Mouse (Mus musculus): Measurements from ENCODE around the gene Arpp21. TPM values are rescaled to one million over a fixed set of nuclear protein-coding genes. Genes with fewer than 3 reads are reported as not detected.

Gene Arpp21
- polyA plus RNA-seq, 1 experiment from 2014 or later, result 0.82 TPM

DNA sequence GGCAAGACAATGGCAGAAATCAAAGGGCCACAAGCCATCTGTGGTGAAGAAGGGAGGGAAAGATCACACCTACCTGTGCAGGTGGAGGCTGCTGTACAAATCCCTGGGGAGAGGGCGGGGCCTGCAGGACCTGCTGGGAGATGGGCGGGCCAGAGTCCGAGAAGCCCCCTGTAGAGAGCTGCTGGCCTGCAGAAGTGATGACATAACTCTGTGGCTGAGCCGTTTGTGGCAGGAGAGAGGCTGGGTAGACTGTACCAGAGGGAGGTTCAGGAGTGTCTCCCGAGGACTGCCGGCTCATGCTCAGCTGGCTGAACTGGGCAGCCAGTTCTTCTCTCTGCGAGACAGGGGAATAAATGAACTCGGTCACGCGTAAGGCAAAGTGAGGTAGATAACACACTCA, 111.1 kb downstream of the Arpp21 start:
- ATAC-seq, result no peak
- no peak overlapping the region for H3K27ac ChIP-seq (ENCODE audit: low read depth, low read length)
- H3K36me3 ChIP-seq (ENCODE audit: control insufficient read depth, insufficient read depth), result no peaks in the 10 kb centered on the region
- no peak overlapping the region for H3K4me2 ChIP-seq (replicated peaks; ENCODE audit: low read depth)
- no peak overlapping the region for H3K9ac ChIP-seq (ENCODE audit: low read depth, low read length)
- TF ChIP-seq CTCF (IDR thresholded peaks at IDR 0.05; ENCODE audit: low read depth), result no peak
- H3K4me3 ChIP-seq (ENCODE audit: low read depth, low read length), result no peak overlapping the region
- H3K9me3 ChIP-seq (ENCODE audit: control insufficient read depth), result no peaks in the 10 kb centered on the region
- no peaks in the 10 kb centered on the region for H3K27me3 ChIP-seq (replicated peaks; ENCODE audit: control insufficient read depth, insufficient read depth, low read length)
- no peaks in the 10 kb centered on the region for H3K4me1 ChIP-seq (replicated peaks; ENCODE audit: control insufficient read depth, insufficient read depth, low read length)
- 30% methylated on average over 10 of the region's 10 CpGs for WGBS

DNA sequence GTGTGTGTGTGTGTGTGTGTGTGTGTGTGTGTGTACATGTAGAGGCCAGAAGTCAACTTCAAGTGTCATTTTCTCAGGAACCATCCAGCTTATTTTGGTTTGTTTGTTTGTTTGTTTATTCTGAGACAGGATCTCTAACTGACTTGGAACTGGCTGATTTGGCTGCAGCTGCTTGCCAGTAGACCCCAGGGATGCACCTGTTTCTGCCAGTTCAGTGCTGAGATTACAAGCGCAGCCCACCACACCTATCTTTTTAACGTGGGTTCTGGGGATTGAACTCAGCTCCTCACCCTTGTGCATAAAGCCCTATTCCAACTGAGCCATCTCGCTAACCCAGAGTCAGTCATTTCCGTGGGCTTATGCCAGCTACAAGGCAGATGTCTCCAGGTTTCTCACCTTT, 111.6 kb downstream of the Arpp21 start:
- Histone ChIP-seq H3K4me3 (ENCODE audit: low read depth, low read length) (no peak overlapping the region), H3K36me3 (ENCODE audit: control insufficient read depth, insufficient read depth) (no peaks in the 10 kb centered on the region), H3K9ac (ENCODE audit: low read depth, low read length) (no peak overlapping the region), H3K4me2 (replicated peaks; ENCODE audit: low read depth) (no peak overlapping the region), H3K27ac (ENCODE audit: low read depth, low read length) (no peak overlapping the region), H3K9me3 (ENCODE audit: control insufficient read depth) (no peaks in the 10 kb centered on the region), H3K4me1 (replicated peaks; ENCODE audit: control insufficient read depth, insufficient read depth, low read length) (no peaks in the 10 kb centered on the region), H3K27me3 (replicated peaks; ENCODE audit: control insufficient read depth, insufficient read depth, low read length) (peaks cover 4% of the 10 kb centered on the region)
- no peak for ATAC-seq
- WGBS, result 64% methylated on average over 4 of the region's 4 CpGs
- no peak for TF ChIP-seq CTCF (IDR thresholded peaks at IDR 0.05; ENCODE audit: low read depth)

DNA sequence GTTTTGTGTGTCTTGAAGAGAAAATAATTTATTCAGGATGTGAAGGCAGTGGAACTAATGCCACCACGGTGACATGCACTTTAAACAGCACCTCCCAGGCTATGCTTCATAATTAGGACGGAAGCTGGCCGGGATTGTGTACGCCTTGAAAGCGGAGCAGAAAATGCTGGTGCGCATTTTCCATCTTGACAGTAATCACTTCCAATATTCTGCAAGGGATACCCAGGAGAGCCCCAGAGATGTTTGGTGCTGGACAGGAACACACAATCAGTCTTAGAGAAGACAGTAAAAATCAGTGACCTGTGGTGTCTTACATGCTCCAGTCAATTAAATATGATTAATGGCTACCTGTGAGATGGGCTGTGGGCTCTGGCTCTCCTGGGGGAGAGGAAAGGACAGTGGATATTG, 112.3 kb downstream of the Arpp21 start:
- 81% methylated on average over 6 of the region's 6 CpGs for WGBS
- Histone ChIP-seq H3K4me3 (ENCODE audit: low read depth, low read length) (no peak overlapping the region), H3K4me1 (replicated peaks; ENCODE audit: control insufficient read depth, insufficient read depth, low read length) (no peaks in the 10 kb centered on the region), H3K9me3 (ENCODE audit: control insufficient read depth) (no peaks in the 10 kb centered on the region), H3K4me2 (replicated peaks; ENCODE audit: low read depth) (no peak overlapping the region), H3K36me3 (ENCODE audit: control insufficient read depth, insufficient read depth) (no peaks in the 10 kb centered on the region), H3K27me3 (replicated peaks; ENCODE audit: control insufficient read depth, insufficient read depth, low read length) (peaks cover 10% of the 10 kb centered on the region), H3K27ac (ENCODE audit: low read depth, low read length) (no peak overlapping the region), H3K9ac (ENCODE audit: low read depth, low read length) (no peak overlapping the region)
- no peak for ATAC-seq
- no peak for TF ChIP-seq CTCF (IDR thresholded peaks at IDR 0.05; ENCODE audit: low read depth)

DNA sequence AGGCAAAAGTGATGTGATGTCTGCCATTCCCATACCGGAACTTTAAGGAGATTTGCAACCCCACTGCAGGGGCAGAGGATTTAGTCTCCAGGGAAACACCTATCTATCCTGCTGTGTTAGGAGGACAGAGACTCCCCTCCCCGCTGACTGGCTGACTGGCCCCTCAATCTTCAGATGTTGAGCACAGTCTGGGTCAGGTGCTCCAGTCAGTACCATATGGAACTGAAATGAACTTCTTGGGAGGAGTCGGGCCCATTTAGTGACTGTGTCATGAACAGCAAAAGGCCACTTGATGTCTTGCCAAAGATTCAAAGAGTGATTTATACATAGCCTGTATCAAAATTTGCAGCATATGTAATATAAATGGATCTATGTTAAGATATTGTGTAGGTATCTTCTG, 116.2 kb downstream of the Arpp21 start:
- H3K27ac ChIP-seq (ENCODE audit: low read depth, low read length), result no peak overlapping the region
- H3K4me2 ChIP-seq (replicated peaks; ENCODE audit: low read depth), result no peak overlapping the region
- H3K27me3 ChIP-seq (replicated peaks; ENCODE audit: control insufficient read depth, insufficient read depth, low read length), result peaks cover 16% of the 10 kb centered on the region
- H3K9ac ChIP-seq (ENCODE audit: low read depth, low read length), result no peak overlapping the region
- H3K36me3 ChIP-seq (ENCODE audit: control insufficient read depth, insufficient read depth), result no peaks in the 10 kb centered on the region
- no peaks in the 10 kb centered on the region for H3K9me3 ChIP-seq (ENCODE audit: control insufficient read depth)
- H3K4me3 ChIP-seq (ENCODE audit: low read depth, low read length), result no peak overlapping the region
- H3K4me1 ChIP-seq (replicated peaks; ENCODE audit: control insufficient read depth, insufficient read depth, low read length), result no peaks in the 10 kb centered on the region
- no peak for ATAC-seq
- 39% methylated on average over 3 of the region's 3 CpGs for WGBS
- TF ChIP-seq CTCF (IDR thresholded peaks at IDR 0.05; ENCODE audit: low read depth), result no peak

DNA sequence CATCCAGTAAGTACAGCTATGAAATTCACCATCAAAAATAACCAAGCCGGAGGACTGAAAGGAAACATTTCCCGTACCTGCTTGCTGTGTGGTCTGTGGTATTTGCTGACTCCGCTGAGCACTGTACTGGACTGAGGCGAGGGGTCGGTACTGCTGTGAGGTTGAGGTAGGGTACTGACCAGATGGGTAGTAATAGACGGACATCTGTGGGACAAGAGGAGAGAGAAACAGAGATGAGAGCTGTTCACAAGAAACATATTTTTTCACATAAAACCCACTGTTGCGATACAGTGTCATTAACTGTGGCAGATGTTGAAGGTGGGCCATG, 116.7 kb downstream of the Arpp21 start:
- H3K4me3 ChIP-seq (ENCODE audit: low read depth, low read length), result no peak overlapping the region
- H3K27me3 ChIP-seq (replicated peaks; ENCODE audit: control insufficient read depth, insufficient read depth, low read length), result peaks cover 16% of the 10 kb centered on the region
- H3K4me2 ChIP-seq (replicated peaks; ENCODE audit: low read depth), result no peak overlapping the region; the same call in 1 of the 2 replicates

DNA sequence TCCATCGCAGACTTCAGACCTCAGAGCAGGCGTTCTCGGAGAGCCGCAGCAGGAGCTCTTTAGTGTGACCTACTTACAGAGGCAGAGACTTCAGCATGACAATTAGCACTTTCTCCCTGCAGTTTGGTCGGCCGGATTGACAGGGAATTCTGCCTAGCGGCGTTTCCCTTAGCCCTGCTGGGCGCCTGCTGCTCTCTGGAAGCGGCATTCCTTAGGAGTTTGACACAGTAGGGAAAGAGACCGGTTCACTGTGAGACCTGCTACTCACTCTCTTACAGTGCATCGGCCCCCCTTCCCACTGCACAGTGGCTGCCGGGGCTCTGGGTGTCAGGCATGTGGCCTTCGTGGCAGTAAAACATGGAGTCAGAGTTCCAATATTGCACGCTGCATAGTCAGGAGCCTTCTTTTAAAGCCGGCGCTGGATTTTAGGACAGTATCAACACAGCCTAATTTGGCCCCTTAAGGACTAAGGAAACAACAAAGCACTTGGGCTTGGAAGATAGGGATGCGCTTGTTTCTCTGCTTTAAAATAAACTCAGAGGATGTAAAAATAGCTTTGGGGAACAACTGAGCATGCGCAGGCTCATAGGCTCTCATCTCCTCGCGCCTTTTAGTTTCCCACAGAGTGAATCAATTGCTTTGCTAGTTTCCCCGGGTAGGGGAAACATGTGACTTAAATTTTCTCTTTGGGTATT, 117.2 kb downstream of the Arpp21 start:
- H3K4me2 ChIP-seq (replicated peaks; ENCODE audit: low read depth), result peak overlapping the region; percentile 35
- H3K4me1 ChIP-seq (replicated peaks; ENCODE audit: control insufficient read depth, insufficient read depth, low read length), result no peaks in the 10 kb centered on the region
- no peak overlapping the region for H3K27ac ChIP-seq (ENCODE audit: low read depth, low read length)
- H3K36me3 ChIP-seq (ENCODE audit: control insufficient read depth, insufficient read depth), result no peaks in the 10 kb centered on the region
- TF ChIP-seq CTCF (IDR thresholded peaks at IDR 0.05; ENCODE audit: low read depth), result no peak
- 3% methylated on average over 22 of the region's 22 CpGs for WGBS
- H3K27me3 ChIP-seq (replicated peaks; ENCODE audit: control insufficient read depth, insufficient read depth, low read length), result peaks cover 16% of the 10 kb centered on the region
- H3K9me3 ChIP-seq (ENCODE audit: control insufficient read depth), result no peaks in the 10 kb centered on the region
- H3K9ac ChIP-seq (ENCODE audit: low read depth, low read length), result no peak overlapping the region
- no peak for ATAC-seq
- peak overlapping the region; percentile 5; the same call in 1 of the 2 replicates for H3K4me3 ChIP-seq (ENCODE audit: low read depth, low read length)

More for the DNA sequence above, 116.7 kb downstream of the Arpp21 start:
- WGBS, result 14% methylated on average over 7 of the region's 7 CpGs
- H3K9ac ChIP-seq (ENCODE audit: low read depth, low read length), result no peak overlapping the region
- no peak for TF ChIP-seq CTCF (IDR thresholded peaks at IDR 0.05; ENCODE audit: low read depth)
- ATAC-seq, result no peak
- H3K9me3 ChIP-seq (ENCODE audit: control insufficient read depth), result no peaks in the 10 kb centered on the region
- no peaks in the 10 kb centered on the region for H3K36me3 ChIP-seq (ENCODE audit: control insufficient read depth, insufficient read depth)
- no peak overlapping the region for H3K27ac ChIP-seq (ENCODE audit: low read depth, low read length)
- H3K4me1 ChIP-seq (replicated peaks; ENCODE audit: control insufficient read depth, insufficient read depth, low read length), result no peaks in the 10 kb centered on the region

Data from intestine, postnatal 0 days (tissue).